Mouse (Mus musculus): Measurements from ENCODE around the gene Lhfpl4.

The Lhfpl4 gene

DNA sequence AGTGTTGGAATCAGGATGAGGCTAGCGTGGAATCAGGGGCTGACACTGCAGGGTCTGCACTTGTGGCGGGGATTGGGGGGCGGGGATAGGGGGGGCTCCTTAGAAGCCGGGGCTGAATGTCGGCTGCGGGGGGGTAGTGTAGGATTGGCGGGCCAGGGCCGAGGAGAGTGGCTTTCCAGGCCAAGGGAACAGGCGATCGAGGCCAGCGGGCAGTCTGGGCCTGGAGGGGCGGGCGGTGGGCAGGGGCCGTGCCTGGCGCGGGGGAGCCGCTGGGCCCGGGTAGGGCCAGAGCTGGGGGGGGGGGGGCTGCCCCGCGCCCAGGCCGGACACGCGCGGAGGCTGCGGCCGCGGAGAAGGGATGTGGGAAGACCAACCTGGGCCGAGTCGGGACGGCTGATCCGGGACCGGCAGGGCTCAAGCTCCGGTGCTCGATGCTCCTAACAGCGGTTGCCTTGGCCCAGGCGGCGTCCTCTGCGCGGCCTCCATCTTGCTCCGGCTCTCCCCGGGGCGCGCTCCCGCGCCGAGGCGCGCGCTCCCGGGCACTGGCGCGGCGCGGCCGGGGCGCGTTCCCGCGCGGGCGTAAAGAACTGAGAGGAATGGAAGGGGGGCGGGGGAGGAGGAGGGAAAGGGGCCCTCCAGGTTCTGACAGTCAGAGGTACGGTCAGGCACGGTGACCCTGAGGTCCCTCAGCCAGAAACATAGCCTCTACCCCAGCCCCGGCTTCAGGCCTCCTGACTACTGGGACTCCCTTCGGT is at the start of gene Lhfpl4:
TSS of gene Lhfpl4 (minus strand) at position 544 of the 755 bp plus-strand sequence.
- DNase-seq (ENCODE audit: low read depth, low spot score) = peak; percentile 59

DNA sequence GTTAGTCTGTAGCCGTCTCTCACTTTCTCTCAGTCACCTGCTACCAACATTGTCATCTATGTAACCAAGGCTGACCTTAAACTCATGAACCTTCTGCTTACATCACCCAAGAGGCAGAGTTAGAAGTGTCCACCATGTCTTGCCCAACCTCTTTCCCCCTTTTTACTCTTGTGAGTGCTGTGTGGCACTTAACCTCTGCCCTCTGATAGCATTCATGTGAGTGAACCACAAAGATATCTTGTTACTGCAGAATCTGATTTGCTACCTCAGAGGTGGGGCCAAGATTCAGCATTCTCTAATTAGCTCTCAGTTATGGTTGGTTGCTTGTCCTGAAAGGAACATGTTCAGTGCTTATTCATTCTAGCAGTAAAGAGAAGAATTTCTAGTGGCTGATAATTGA is 47.6 kb upstream of the Lhfpl4 start:
- DNase-seq (ENCODE audit: low read depth, low spot score) = no peak

DNA sequence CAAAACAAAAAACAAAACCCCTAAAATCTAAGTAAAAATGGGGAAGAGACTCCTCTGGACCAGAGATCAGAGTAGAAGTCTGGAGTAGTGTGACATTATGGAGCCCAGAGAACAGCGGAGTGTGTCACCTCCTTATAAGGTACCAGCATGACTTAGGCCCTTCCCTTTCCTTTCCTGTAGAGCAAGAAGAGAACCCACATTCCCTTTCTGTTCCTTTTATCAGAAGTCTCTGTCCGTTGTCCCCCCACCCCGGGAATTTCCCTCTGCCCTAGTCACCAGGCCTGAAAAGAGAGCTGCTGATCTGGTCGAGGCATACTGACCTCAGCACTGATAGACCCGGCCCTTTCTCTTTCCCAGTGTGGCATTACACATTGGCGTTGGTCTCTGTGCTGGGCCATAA is 43.3 kb upstream of the Lhfpl4 start:
- DNase-seq (ENCODE audit: low read depth, low spot score) = no peak

- DNase-seq (ENCODE audit: low read depth, low spot score) = peak; percentile 99
Observed at GRCm38 (mm10) chr6:113237542-113238270, 42.5 kb upstream of the Lhfpl4 start, which contains the start of gene Mtmr14. Gene Mtmr14 (plus strand): TSS chr6:113237843.

DNA sequence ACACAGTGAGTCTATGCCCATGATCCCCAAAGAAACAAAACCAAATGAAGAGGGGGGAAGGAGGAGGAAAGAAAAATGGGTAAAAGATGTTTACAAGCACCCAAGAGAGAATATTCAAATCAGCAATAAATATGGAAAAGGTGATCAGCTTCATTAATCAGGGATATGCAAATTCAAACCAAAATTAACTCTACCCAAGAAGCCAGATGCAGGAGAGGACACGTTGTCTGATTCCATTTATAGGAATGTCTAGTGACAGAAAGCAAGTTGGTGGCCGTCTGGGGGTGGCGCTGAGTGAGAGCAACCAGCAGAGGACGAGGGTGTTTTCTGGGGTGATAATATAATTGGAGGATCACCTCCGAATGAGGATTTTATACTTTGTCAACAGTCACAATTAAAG is 40.0 kb upstream of the Lhfpl4 start:
- DNase-seq (ENCODE audit: low read depth, low spot score) = no peak

DNA sequence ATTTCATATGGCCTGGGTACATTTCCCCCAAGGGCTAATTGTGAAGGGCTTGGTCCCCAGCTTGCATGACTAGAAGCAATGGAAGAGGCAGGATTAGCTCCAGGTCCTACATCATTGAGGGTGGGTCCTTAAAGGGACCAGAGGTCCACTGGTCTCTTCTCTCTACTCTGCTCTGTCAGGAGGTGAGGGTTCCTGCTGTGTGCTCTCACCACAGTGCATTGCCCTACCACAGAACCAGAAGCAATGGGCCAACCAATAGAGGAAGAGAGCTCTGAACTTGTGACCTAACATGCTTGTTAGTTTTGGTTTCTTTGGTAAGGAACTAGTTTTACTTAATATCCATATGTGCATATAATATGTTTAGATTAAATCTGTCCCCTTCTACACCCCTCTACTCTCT is 31.5 kb upstream of the Lhfpl4 start:
- no peak for DNase-seq (ENCODE audit: low read depth, low spot score)

DNA sequence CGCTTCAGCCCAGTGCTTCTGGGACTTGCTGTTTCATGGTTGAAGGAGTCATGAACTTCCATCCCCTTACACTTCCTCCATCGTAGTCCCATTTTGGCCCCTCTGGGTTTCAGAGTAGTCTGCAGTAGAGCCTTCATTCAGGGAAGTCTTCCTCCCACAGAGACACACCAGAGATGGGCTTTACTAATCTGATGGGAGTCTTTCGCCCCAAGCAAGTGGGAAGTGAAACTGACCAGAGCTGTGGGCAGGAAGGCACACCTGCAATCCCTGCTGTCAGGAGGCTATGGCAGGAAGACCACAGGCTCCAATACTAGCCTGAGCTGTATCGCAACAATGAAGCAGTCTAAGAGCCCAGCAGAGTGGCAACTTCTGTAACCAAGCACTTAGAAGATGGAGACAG is 30.6 kb upstream of the Lhfpl4 start:
- no peak for DNase-seq (ENCODE audit: low read depth, low spot score)

DNA sequence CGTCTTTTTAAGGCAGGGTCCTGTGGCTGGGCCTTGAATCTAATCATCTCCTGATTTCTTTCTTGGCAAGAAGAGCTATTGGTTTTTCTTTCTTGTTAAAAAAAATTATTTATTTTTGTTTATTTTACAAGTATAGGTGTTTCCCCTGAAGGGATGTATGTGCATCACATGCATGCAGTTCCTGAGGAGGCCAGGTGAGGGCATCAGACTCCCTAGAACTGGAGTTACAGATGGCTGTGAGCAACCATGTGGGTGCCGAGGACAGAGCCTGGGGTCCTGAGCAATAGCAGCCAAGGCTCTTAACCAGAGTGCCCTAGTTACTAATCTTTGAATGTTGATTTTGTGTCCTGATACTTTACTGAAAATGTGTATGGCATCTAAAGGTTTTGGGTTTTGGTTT is 21.1 kb upstream of the Lhfpl4 start:
- DNase-seq (ENCODE audit: low read depth, low spot score) = no peak

GRCm38 (mm10) chr6:113195596-113195992 is 410 bp upstream of the Lhfpl4 start:
- DNase-seq (ENCODE audit: low read depth, low spot score) = no peak

DNA sequence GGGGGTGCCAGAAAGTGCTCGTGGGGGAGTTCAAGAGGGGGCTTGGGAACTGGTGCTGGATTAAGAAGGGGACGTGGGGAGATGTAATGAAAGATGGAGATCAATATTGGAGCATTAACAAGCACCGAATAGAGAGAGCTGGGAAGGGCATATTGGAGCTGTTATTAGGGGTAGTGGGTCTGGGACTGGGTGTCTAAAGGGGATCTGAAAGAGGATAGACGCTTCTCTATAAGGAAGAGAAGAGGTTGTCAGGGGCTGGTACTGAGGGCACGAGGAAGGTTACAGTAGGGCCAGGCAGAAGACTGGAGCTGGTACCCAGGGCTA is 705 bp downstream of the Lhfpl4 start:
- no peak for DNase-seq (ENCODE audit: low read depth, low spot score)

- peak; percentile 77 for DNase-seq (ENCODE audit: low read depth, low spot score)
Observed at GRCm38 (mm10) chr6:113193765-113194460, 1.3 kb downstream of the Lhfpl4 start.

GRCm38 (mm10) chr6:113184866-113185525 is 10.2 kb downstream of the Lhfpl4 start:
- no peak for DNase-seq (ENCODE audit: low read depth, low spot score)

GRCm38 (mm10) chr6:113184163-113184562 is 11.0 kb downstream of the Lhfpl4 start:
- no peak for DNase-seq (ENCODE audit: low read depth, low spot score)

DNA sequence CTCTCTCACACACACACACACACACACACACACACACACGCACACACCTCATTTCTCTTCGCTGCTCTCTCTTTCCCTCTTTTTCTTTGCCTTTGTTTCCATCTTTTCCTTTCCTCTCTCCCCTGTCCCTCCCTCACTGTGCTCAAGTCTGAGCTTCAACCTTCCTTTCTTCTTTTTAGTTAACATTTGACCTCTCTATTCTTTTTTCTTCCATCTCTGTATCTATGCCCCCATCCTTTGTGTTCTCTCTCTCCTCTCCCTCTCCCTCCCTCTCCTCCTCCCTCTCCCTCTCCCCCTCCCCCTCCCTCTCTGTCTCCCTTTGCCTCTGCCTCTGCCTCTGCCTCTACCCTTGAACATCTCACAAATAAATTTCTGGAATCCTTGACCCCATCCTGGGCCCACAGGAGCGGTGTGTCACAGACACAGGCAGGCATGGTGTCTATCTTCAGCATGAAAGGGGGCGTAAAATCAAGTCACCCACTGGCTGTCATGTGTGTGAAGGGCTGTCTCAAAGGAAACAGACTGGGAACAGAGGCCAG is 15.9 kb downstream of the Lhfpl4 start:
- DNase-seq (ENCODE audit: low read depth, low spot score) = no peak

DNA sequence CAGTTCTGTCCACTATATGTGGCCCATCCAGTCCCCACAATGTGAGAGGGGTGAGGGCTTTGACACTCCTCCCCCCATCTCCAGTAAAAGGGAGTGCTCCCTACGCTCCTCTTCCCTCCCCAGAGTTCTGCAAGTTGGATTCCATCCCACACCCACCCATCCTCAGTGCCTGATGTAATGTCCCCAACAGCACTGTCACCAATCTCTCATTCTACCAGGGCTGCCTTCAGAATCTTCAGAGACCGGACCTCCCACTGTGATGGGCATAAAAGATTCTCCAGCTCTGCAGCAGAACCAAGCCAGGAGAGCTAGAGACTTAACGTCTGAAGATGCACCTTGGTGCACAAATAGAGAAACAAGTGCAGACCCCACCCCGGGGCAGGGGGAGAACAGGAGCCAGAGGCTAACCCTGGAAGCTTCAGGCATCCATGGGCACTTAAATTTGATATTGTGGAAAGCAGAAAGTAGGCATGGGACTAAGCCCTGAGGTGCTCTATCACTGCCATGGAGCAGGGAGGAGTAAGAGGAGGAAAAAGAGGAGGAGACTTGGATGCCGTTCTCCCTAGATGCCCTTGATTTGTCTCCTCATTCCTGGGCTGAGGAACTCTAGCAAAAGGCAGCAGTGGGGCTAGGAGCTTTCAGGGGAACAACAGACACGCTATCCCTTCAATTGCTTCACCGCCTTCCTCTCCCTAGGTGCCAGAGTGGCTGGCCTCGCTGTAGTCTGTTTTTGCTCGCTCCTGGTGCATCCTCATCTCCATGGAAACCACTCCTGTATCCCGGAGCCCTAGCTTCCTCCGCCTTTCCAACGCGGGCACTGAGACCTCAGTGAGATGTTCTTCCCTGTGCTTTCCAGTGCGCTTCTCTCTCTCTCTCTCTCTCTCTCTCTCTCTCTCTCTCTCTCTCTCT is 16.6 kb downstream of the Lhfpl4 start:
- DNase-seq (ENCODE audit: low read depth, low spot score) = no peak

DNA sequence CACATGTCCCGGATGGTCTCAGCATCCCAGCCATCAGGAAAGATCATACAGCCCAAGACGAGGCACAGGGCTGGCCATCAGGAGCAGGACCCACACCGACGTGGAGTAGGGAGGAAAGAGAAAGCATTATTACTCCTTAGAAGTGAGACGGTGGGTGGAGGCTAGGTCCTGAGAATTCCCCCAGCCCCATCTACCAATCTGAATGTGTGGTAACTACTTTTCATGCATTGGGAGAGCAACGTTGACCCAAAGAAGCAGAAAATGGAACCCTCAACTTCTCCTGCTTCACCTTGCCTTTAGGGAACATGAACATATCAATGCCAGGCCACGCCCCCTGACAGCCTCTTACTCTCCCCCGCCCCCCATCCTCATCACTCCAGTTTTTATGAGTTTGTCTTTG is 18.6 kb downstream of the Lhfpl4 start:
- no peak for DNase-seq (ENCODE audit: low read depth, low spot score)

DNA sequence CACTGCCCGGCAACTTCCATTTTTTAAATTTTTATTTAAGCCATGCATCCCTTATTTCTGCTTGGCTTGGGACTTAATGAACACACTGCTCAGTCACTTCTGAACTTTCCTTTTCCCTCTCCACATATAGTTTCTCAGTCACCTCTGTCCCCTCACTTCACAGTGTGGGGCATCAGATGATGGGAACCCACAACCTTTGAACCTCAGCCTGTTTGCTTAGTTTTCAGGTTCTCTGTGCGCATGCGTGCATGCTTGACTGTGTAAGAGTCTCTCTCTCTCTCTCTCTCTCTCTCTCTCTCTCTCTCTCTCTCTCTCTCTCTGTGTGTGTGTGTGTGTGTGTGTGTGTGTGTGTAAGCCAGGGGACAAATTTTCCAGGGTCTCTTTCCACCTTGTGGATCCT is 19.7 kb downstream of the Lhfpl4 start:
- DNase-seq (ENCODE audit: low read depth, low spot score) = no peak

- DNase-seq (ENCODE audit: low read depth, low spot score) = peak; percentile 71
Observed at GRCm38 (mm10) chr6:113172568-113172967, 22.6 kb downstream of the Lhfpl4 start.

DNA sequence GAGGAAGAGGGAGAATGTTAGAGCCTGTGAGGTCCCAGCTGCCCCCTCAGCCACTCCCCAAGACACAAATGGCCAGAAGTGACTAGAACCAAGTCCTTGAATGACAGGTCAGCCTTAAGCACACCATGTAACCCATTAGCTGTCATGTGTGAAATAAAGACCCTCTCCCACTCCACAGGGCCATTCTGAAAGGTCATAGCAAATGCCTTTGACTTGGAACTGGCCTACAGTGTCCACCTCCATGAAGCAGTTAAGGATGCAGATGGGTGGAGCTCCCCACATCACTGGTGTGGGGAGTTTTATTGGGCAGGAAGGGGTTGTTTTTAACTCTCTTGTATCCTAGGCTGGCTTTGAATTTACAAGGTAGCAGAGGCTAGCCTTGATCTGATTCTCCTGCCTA is 23.2 kb downstream of the Lhfpl4 start:
- no peak for DNase-seq (ENCODE audit: low read depth, low spot score)

DNA sequence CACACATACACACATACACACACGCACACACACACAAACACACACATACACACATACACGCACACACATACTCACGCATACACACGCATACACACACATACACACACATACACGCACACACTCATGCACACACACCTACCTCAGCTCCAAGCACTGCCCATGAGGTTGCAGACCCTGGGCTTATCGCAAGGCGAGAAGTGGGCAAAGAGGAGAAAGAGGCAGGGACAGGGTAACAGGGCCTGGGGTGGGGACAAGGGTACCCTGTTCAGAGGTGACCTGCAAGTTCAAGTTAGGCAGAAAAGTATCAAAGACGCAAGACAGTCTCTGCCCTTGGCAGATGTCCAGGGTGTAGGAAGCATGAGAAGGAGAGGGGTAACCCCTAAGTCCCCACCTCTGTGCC is 24.5 kb downstream of the Lhfpl4 start:
- no peak for DNase-seq (ENCODE audit: low read depth, low spot score)

DNA sequence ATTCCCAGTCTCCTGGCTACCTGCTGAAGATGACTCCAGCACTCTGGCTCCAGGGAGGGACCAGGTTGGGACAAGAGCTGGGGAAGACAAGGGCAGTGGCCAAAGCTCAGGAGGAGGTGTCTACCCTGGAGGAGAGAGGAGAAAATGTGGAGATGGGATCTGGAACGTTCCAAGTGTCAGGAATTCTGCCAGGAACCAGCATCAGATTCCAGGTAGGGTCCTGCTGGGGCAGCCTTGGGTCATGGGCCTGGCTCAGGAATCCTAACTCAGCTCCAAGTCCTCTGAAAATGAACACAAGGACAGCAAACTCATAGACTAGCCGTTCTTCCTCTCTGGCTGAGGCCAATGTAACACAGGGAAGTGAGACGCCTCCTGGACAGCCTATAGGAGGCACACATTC is 25.3 kb downstream of the Lhfpl4 start:
- DNase-seq (ENCODE audit: low read depth, low spot score) = no peak

Data from mesoderm, embryonic 11.5 days (tissue).